Mouse (Mus musculus): ENCODE results near the gene A930018P22Rik.

A930018P22Rik gene

GRCm38 (mm10) chr2:104153876-104154275 is 31.3 kb downstream of the A930018P22Rik start:
- DNase-seq (ENCODE audit: low spot score in 2 of 2), result no peak

GRCm38 (mm10) chr2:104157831-104158230 is 35.3 kb downstream of the A930018P22Rik start:
- no peak for DNase-seq (ENCODE audit: low spot score in 2 of 2)

- DNase-seq (ENCODE audit: low spot score in 2 of 2), result no peak
Measured at GRCm38 (mm10) chr2:104163418-104163817, 40.8 kb downstream of the A930018P22Rik start.

- DNase-seq (ENCODE audit: low spot score in 2 of 2), result no peak
Measured at GRCm38 (mm10) chr2:104163978-104164487, 41.5 kb downstream of the A930018P22Rik start.

- no peak for DNase-seq (ENCODE audit: low spot score in 2 of 2)
Measured at GRCm38 (mm10) chr2:104165631-104166030, 43.1 kb downstream of the A930018P22Rik start.

- DNase-seq (ENCODE audit: low spot score in 2 of 2), result no peak
Measured at GRCm38 (mm10) chr2:104167765-104168164, 45.2 kb downstream of the A930018P22Rik start.

- DNase-seq (ENCODE audit: low spot score in 2 of 2), result no peak
Measured at GRCm38 (mm10) chr2:104168186-104168896, 45.8 kb downstream of the A930018P22Rik start.

- no peak for DNase-seq (ENCODE audit: low spot score in 2 of 2)
Measured at GRCm38 (mm10) chr2:104172695-104173348, 50.3 kb downstream of the A930018P22Rik start.

GRCm38 (mm10) chr2:104173431-104173830 is 50.9 kb downstream of the A930018P22Rik start:
- no peak for DNase-seq (ENCODE audit: low spot score in 2 of 2)
